ENCODE assay signal across 37 mouse cellular contexts in genomic region chr11:103998737-103999136, GRCm38 (mm10). TPM values are rescaled to one million over a fixed set of nuclear protein-coding genes. Genes with fewer than 3 reads are reported as not detected.
A peak's percentile ranks its signal among the peaks of the same experiment; 100 is the strongest.
DNase-seq lines count a peak whose midpoint lies in the region; ATAC-seq and TF ChIP-seq lines count a peak whose summit lies in the region.
"Had no signal": no experiment of that assay in that cellular context is flagged by ENCODE, and none has a peak within 500 bp of the region (broad histone marks: within the 10 kb centered on the region; RNA-seq: fewer than 3 reads in every experiment).

No protein-coding gene starts in this region.

- H3K36me3 ChIP-seq in intestine, postnatal 0 days (ENCODE audit: control insufficient read depth, insufficient read depth), result no peaks in the 10 kb centered on the region
- H3K36me3 ChIP-seq in liver, embryonic 12.5 days, result no peaks in the 10 kb centered on the region
- H3K36me3 ChIP-seq: embryonic facial prominence, embryonic 12.5 days; forebrain, embryonic 10.5 days; heart, embryonic 12.5 days; liver, embryonic 15.5 days; midbrain, embryonic 10.5 days; midbrain, embryonic 15.5 days; neural tube, embryonic 15.5 days had no signal

- no peaks in the 10 kb centered on the region for H3K9me3 ChIP-seq in intestine, postnatal 0 days (ENCODE audit: control insufficient read depth)
- no peaks in the 10 kb centered on the region for H3K9me3 ChIP-seq in liver, embryonic 12.5 days (replicated peaks)
- H3K9me3 ChIP-seq: embryonic facial prominence, embryonic 12.5 days; forebrain, embryonic 10.5 days; heart, embryonic 12.5 days; liver, embryonic 15.5 days; midbrain, embryonic 10.5 days; midbrain, embryonic 15.5 days; neural tube, embryonic 15.5 days had no signal

- TF ChIP-seq CTCF in intestine, postnatal 0 days (IDR thresholded peaks at IDR 0.05; ENCODE audit: low read depth), result no peak

- no peaks in the 10 kb centered on the region for H3K4me1 ChIP-seq in intestine, postnatal 0 days (replicated peaks; ENCODE audit: control insufficient read depth, insufficient read depth, low read length)
- no peaks in the 10 kb centered on the region for H3K4me1 ChIP-seq in liver, embryonic 12.5 days
- H3K4me1 ChIP-seq: embryonic facial prominence, embryonic 12.5 days; forebrain, embryonic 10.5 days; heart, embryonic 12.5 days; midbrain, embryonic 10.5 days; midbrain, embryonic 15.5 days; neural tube, embryonic 15.5 days had no signal

- no peak for ATAC-seq in intestine, postnatal 0 days
- ATAC-seq in liver, embryonic 12.5 days, result no peak
- ATAC-seq: activated CD4-positive, CD25-positive, alpha-beta regulatory T cell, adult 4 months; forebrain, embryonic 16.5 days; inflammation-experienced regulatory T-cells, adult 6 months; midbrain, embryonic 15.5 days had no signal

- no peak overlapping the region for H3K27ac ChIP-seq in intestine, postnatal 0 days (ENCODE audit: low read depth, low read length)
- no peak overlapping the region for H3K27ac ChIP-seq in liver, embryonic 12.5 days
- H3K27ac ChIP-seq: embryonic facial prominence, embryonic 12.5 days; forebrain, embryonic 10.5 days; gastrocnemius, adult 2 months; hindbrain, embryonic 14.5 days; layer of hippocampus, adult 2 months; liver, embryonic 15.5 days; midbrain, embryonic 10.5 days; midbrain, embryonic 15.5 days; neural tube, embryonic 15.5 days; stomach, postnatal 0 days had no signal

- 66% methylated on average over 5 of the region's 5 CpGs for WGBS in intestine, postnatal 0 days
- 64% methylated on average over 5 of the region's 5 CpGs for WGBS in liver, embryonic 12.5 days (ENCODE audit: insufficient replicate concordance)

- peak; percentile 8 for DNase-seq in A20 (ENCODE audit: low read depth, low spot score)
- peak; percentile 81 for DNase-seq in brain, adult 2 months (ENCODE audit: low read depth, low spot score)
- DNase-seq in cerebellum, adult 8-10 months, result peak; percentile 32
- DNase-seq in cerebellum, postnatal 25 days, result peak; percentile 57 to 69
- DNase-seq: adrenal gland, adult 2 months; adrenal gland, postnatal 36 days; embryo, embryonic 11 days; gastrocnemius, adult 2 months; gastrocnemius, postnatal 36 days; heart, adult 18-20 months; heart, postnatal 4 days; kidney, adult 2 months; kidney, postnatal 36 days; layer of hippocampus, postnatal 36 days; liver; lung, embryonic 14.5 days; lung, postnatal 14 days; right cerebral cortex, adult 18-20 months; right cerebral cortex, postnatal 4 days; thymus, adult 18-20 months; thymus, postnatal 25 days had no signal

- H3K27me3 ChIP-seq in intestine, postnatal 0 days (replicated peaks; ENCODE audit: control insufficient read depth, insufficient read depth, low read length), result no peaks in the 10 kb centered on the region
- no peaks in the 10 kb centered on the region; the same call in 1 of the 2 replicates for H3K27me3 ChIP-seq in liver, embryonic 12.5 days (replicated peaks)
- H3K27me3 ChIP-seq: CH12.LX; embryonic facial prominence, embryonic 12.5 days; liver, embryonic 15.5 days; midbrain, embryonic 15.5 days; neural tube, embryonic 15.5 days had no signal

- H3K9ac ChIP-seq in intestine, postnatal 0 days (ENCODE audit: low read depth, low read length), result no peak overlapping the region
- H3K9ac ChIP-seq in liver, embryonic 12.5 days, result no peak overlapping the region
- H3K9ac ChIP-seq: embryonic facial prominence, embryonic 12.5 days; heart, embryonic 12.5 days; hindbrain, embryonic 14.5 days; liver, embryonic 15.5 days; lung, embryonic 14.5 days; midbrain, embryonic 15.5 days; neural tube, embryonic 15.5 days had no signal

- no peak overlapping the region for H3K4me3 ChIP-seq in intestine, postnatal 0 days (ENCODE audit: low read depth, low read length)
- H3K4me3 ChIP-seq in liver, embryonic 12.5 days, result no peak overlapping the region
- H3K4me3 ChIP-seq: embryonic facial prominence, embryonic 12.5 days; forebrain, embryonic 10.5 days; gastrocnemius, adult 2 months; heart, embryonic 12.5 days; layer of hippocampus, adult 2 months; liver, embryonic 15.5 days; midbrain, embryonic 10.5 days; midbrain, embryonic 15.5 days; neural tube, embryonic 15.5 days had no signal

- H3K4me2 ChIP-seq in intestine, postnatal 0 days (replicated peaks; ENCODE audit: low read depth), result no peak overlapping the region
- no peak overlapping the region for H3K4me2 ChIP-seq in liver, embryonic 12.5 days
- H3K4me2 ChIP-seq: embryonic facial prominence, embryonic 12.5 days; heart, embryonic 12.5 days; hindbrain, embryonic 14.5 days; liver, embryonic 15.5 days; lung, embryonic 14.5 days; midbrain, embryonic 15.5 days; neural tube, embryonic 15.5 days had no signal

RNA-seq across cellular contexts. Expression of gene Arf2, which starts 32.2 kb away (rescaled TPM):
- 33.4 and 35.4 TPM in 2 replicates for polyA plus RNA-seq in intestine, postnatal 0 days (2015; fragmentation: Nextera tagmentation; extraction: Ambion mirVana)
- polyA plus RNA-seq in liver, embryonic 12.5 days (2016; fragmentation: Nextera tagmentation; extraction: Ambion mirVana), result 22.7 and 24.5 TPM in 2 replicates

RNA-seq across cellular contexts. Expression of gene Nsf, which starts 44.9 kb away (rescaled TPM):
- 41.0 and 41.4 TPM in 2 replicates for polyA plus RNA-seq in intestine, postnatal 0 days (2015; fragmentation: Nextera tagmentation; extraction: Ambion mirVana)
- 39.9 and 40.6 TPM in 2 replicates for polyA plus RNA-seq in liver, embryonic 12.5 days (2016; fragmentation: Nextera tagmentation; extraction: Ambion mirVana)

Comparison
In these comparisons a context has a peak if more than half of its experiments do, and no peak if none do; other contexts are left out.
1. DNase-seq: peak in every context shown above with its lines; median percentile 81 in brain, adult 2 months; 63 in cerebellum, postnatal 25 days; 32 in cerebellum, adult 8-10 months; 8 in A20.